Mouse (Mus musculus) kidney, adult 2 months (tissue): ENCODE results near the gene Dmd.

Experiments used
- CTCF ChIP-seq: fragments of 200-500 bp; conservative IDR thresholded peaks from 2 replicates; pipeline ENCODE4 v1.5.1; 2011; ENCODE audit warnings: low read depth, mild to moderate bottlenecking, control low read depth, low read length, moderate library complexity, mixed read lengths; ENCODE audit not compliant: insufficient read depth, insufficient read length
- POLR2A ChIP-seq: fragments of 200-500 bp; IDR thresholded peaks from one replicate; pipeline ENCODE4 v1.6.1; 2011; ENCODE audit warnings: low read depth, low read length, control low read depth

GRCm38 (mm10) chrX:83116171-83116876 is 167.7 kb downstream of the Dmd start:
- TF ChIP-seq POLR2A, result no peak
- TF ChIP-seq CTCF, result no peak
